Mouse (Mus musculus) bone marrow macrophage, adult 2 months (primary cell): ENCODE results near the gene Syt2. TPM values are rescaled to one million over a fixed set of nuclear protein-coding genes. Genes with fewer than 3 reads are reported as not detected.

ENCODE experiments used
- H3K27ac ChIP-seq: 2 replicates; pipeline ENCODE4 v1.5.1; 2012; ENCODE audit warnings: low read depth, low read length; ENCODE audit not compliant: insufficient read depth
- H3K4me1 ChIP-seq: 2 replicates; pipeline ENCODE4 v1.6.1; 2012; ENCODE audit warnings: low read length; ENCODE audit not compliant: control insufficient read depth, insufficient read depth
- H3K4me3 ChIP-seq: 2 replicates; pipeline ENCODE4 v1.5.1; 2012; ENCODE audit warnings: mild to moderate bottlenecking, low read length, moderate library complexity; ENCODE audit not compliant: insufficient read depth
- CTCF ChIP-seq: IDR thresholded peaks from 2 replicates; pipeline ENCODE4 v1.5.1; 2012; ENCODE audit warnings: low read depth, mild to moderate bottlenecking, low read length, moderate library complexity
- POLR2A ChIP-seq: IDR thresholded peaks from 2 replicates; pipeline ENCODE4 v1.6.1; 2012; ENCODE audit warnings: mild to moderate bottlenecking, low read depth, low read length, borderline replicate concordance
- polyA plus RNA-seq: library from polyadenylated mRNA; stranded (reverse); fragments of >200 nt; gene quantifications from 2 replicates; pipeline ENCODE4 v1.2.4, GENCODE M21; 2012; ENCODE audit not compliant: missing spikeins, insufficient read depth, insufficient read length

The Syt2 gene
- polyA plus RNA-seq, 1 experiment = not detected

DNA sequence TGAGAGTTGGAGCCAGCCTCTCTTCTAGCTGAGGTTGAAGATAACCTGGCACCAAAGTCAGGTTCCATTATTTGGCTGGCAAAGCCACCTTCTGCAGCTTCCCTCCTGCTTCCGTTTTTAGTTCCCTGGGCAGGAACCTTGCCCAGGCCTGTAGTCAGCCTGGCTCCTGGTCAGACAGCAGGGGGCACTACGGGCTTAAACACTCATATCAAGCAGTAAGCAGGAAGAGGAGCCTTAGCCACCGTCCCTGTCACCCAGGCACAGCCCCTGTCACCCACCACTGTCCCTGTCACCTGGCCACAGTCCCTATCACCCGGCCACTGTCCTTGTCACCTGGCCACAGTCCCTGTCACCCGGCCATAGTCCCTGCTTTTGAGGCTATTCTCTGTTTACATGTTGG lies 78.8 kb downstream of the Syt2 start:
- no peak overlapping the region for H3K27ac ChIP-seq
- no peak overlapping the region for H3K4me3 ChIP-seq

DNA sequence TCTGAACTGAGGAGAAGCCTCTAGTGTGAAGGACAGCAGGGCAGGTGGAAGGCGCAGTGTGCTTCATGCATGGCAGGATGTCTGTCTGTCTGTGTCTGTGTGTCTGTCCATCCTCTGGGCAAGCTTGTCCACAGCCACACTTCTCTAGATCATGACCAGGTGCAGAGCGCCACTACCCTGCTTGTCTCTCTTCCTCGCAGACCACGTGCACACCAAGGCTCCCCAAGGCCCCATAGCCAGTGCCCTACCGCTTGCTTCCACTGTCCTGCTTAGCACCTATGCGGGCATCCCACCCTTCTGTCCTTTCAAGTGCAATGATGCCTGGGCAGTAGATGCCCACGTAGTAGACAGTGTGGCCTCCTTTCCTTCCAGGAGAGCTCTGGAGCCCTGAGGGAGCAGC lies 80.0 kb downstream of the Syt2 start:
- peaks cover 4% of the 10 kb centered on the region; the same call in 1 of the 2 replicates for H3K4me1 ChIP-seq
- H3K27ac ChIP-seq = no peak overlapping the region
- TF ChIP-seq CTCF (no peak), POLR2A (no peak)
- no peak overlapping the region for H3K4me3 ChIP-seq

More for the DNA sequence above, 78.8 kb downstream of the Syt2 start:
- H3K4me1 ChIP-seq = peaks cover 4% of the 10 kb centered on the region; the same call in 1 of the 2 replicates
- TF ChIP-seq CTCF = peak; percentile 54
- no peak for TF ChIP-seq POLR2A

DNA sequence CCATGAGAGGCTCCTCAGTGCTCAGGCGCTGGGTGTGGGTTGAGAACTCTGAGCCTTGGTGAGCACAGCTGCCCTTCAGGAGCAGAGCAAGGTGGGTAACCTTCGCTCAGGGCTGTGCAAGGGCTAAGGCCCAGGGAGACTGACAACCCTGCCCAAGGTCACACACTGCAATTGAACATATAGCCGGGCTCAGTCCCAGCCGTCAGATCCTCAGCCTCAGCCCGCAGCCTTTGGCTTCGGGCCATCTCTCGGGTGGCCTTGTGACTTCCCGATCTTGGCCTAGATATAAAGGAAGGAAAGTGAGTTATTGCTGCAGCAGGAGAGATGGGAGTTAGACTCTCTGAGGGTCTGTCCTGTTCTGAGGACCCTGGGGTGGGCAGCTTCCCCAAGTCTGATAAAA lies 80.8 kb downstream of the Syt2 start:
- H3K27ac ChIP-seq = no peak overlapping the region
- H3K4me3 ChIP-seq = no peak overlapping the region
- TF ChIP-seq CTCF = no peak
- no peak for TF ChIP-seq POLR2A
- peaks cover 4% of the 10 kb centered on the region; the same call in 1 of the 2 replicates for H3K4me1 ChIP-seq

DNA sequence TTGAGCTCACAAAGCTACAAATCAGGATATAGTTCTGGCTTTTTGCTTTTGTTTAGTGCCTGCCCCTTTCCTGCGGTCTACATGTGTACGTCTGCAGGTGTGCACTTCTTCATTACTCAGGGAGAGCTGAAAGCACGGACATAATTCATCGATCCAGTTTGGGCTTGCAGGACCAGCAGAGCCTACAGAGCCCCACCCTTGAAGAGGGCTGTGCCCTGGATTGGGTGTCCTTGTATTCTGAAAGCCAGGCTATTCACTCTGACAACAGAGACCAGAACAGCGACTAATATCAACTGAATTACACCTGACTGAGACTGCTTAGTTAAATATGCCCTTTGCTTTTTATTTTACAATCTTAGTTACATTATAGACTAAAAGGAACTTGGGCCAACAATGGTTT lies 87.2 kb downstream of the Syt2 start:
- Histone ChIP-seq H3K27ac (no peak overlapping the region), H3K4me3 (no peak overlapping the region), H3K4me1 (no peaks in the 10 kb centered on the region)
- TF ChIP-seq POLR2A = no peak

DNA sequence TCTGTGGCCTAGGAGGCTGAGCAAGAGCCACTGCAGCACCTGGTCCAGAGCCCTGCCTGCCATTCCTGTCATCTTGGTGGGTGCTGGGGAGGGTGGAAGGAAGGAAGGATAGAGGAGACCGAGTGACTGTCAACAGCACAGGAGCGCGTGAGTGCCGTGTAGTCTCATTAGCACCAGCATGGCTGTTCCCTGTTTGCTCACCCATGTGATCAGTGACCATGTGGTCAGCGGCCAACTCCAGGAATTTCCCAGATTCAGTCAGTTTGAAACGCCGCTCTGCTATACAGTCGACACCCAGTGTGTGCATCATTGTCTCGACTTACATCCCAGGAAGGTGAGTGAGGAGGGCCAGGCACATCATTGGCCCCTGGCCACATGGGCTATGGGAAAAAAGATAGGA lies 91.0 kb downstream of the Syt2 start:
- Histone ChIP-seq H3K27ac (no peak overlapping the region), H3K4me3 (no peak overlapping the region), H3K4me1 (no peaks in the 10 kb centered on the region)
- TF ChIP-seq POLR2A = no peak
- no peak for TF ChIP-seq CTCF

DNA sequence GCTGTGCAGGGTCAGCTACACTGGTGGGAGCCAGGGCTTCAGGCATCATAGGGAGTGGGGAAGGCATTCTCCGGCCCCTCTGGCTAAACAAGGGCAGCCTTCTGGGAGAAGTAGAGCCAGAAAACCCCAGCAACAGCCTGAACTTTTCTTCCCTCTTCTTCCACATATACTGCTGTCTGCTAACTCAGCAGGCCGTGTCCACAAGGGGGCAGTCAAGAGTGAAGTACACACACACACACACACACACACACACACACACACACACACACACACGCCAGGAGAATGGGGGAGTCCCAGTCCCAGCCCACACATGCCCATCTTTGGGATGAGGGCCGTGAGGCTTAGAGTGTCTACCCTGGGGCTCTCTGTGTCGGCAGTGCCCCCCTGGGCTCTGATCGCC lies 95.0 kb downstream of the Syt2 start:
- H3K4me1 ChIP-seq = peaks cover under 1% of the 10 kb centered on the region
- H3K4me3 ChIP-seq = no peak overlapping the region
- TF ChIP-seq CTCF = peak; percentile 35
- no peak for TF ChIP-seq POLR2A
- H3K27ac ChIP-seq = no peak overlapping the region

DNA sequence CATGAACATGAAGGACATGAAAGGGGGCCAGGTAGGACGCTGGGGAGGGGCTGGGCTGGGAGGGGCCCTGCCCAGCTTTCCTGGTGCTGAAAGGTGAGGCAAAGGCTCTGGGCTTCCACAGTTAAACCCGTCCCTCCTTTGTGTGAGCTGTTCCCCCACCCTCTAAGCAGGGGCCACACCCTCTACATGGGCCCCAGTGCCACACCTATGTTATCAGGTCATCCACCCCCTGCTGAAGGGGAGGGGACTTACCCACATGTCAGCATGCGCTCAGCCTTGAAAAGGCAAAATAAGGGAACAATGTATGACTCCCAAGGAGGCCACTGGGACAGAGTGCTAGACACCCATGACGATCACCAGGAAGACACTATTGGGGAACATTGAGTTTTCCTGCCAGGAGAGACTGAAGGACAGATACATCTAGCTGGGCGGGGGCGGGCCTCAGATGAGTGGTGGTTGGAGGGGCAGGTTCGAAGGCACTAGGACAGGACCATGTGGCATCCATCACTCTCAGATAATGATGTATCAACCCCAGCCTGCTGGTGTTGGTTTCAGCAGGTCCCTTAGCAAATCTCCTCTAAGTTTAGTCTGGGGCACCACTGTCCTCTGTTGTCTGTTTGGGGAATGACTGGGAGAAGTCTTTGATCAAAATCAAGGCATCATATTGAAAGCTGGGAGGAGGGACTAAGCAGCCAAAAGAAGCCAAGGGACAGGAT lies 95.6 kb downstream of the Syt2 start:
- H3K4me1 ChIP-seq = peaks cover 5% of the 10 kb centered on the region
- H3K4me3 ChIP-seq = no peak overlapping the region
- H3K27ac ChIP-seq = no peak overlapping the region
- TF ChIP-seq CTCF (no peak), POLR2A (no peak)

DNA sequence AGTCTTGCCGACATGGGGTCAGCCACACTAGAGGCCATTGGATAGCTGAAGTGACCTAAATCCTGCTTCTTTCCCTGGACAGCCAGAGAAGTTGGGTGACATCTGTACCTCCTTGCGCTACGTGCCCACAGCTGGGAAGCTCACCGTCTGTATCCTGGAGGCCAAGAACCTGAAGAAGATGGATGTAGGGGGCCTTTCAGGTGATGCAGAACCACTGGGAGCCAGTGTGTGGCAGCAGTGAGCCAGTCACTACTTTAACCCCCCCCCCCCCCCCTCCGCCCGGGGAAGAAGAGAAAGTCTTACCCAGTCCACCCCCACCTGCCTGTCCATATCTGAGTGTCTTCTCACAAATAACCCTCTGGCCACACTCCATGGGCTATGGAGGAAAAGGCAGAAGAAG lies 99.2 kb downstream of the Syt2 start:
- peaks cover 5% of the 10 kb centered on the region for H3K4me1 ChIP-seq
- H3K27ac ChIP-seq = no peak overlapping the region
- TF ChIP-seq CTCF = peak; percentile 54
- no peak for TF ChIP-seq POLR2A
- no peak overlapping the region for H3K4me3 ChIP-seq

DNA sequence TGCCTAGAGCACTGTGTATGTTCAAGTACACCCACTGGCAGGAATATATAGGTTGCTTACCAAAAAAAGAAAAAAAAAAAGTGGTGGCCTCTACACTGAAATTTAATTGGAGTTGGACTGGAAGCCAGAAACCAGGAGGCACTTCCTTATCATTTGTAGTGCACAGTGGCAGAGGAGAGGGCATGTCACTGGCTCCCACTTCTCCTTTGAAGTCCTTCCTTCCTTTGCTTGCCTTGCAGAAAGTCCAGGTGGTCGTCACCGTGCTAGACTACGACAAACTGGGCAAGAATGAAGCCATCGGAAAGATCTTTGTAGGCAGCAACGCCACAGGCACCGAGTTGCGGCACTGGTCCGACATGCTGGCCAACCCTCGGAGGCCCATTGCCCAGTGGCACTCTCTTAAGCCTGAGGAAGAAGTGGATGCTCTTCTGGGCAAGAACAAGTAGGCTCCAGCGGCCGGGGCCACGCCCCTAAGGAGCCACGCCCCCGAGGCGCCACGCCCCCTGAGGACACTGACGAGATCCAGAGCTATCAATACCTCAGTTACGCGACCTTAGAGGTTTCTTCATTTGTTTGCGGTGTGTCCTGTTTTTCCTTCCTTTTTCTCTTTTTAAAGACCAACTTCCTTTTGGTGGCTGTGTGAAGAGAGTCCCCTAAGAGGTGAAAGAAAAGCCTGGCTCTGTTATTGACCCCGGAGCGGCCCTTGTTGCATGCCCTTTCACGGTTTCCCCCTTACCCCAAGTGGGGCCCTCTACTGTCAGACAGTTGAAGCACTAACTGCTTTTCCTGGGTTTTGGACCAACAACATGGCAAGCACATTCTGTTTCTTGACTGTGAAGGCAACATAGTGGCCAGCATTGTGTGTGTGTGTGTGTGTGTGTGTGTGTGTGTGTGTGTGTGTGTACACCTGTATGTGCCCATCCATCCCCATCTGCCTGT lies 101.0 kb downstream of the Syt2 start:
- peaks cover 5% of the 10 kb centered on the region for H3K4me1 ChIP-seq
- no peak overlapping the region for H3K27ac ChIP-seq
- H3K4me3 ChIP-seq = peak overlapping the region; percentile 52
- TF ChIP-seq POLR2A = no peak

DNA sequence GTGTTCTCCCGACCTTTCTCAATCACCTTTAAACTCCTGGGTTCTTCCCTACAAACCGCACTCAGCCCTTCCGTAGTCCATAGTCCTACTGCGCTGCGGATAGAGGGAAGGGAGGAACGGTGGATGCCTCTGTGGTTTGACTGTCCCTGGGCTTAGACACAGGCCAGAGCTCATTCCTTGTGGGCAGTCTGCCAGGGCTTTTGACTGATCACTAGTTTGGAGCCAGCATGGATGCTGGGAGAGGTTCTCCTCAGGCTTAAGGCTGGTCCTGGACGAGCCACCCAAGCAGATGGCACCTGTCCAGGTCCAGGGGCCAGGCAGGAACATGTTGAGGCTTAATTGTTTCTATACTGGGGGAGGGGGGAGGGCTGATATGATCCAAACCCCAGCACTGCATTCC lies 103.4 kb downstream of the Syt2 start:
- H3K4me3 ChIP-seq = no peak overlapping the region
- peaks cover 5% of the 10 kb centered on the region for H3K4me1 ChIP-seq
- H3K27ac ChIP-seq = no peak overlapping the region
- no peak for TF ChIP-seq CTCF
- TF ChIP-seq POLR2A = no peak
